Mouse (Mus musculus): ENCODE measurements around the gene Ifngr1.

Gene Ifngr1

GRCm38 (mm10) chr10:19591641-19592441, at the start of gene Ifngr1:
Ifngr1 (plus strand) TSS chr10:19591949.
- in situ Hi-C loops (cut with MboI; ENCODE audit: low sequenced_read_pairs) = no loop called here

DNA sequence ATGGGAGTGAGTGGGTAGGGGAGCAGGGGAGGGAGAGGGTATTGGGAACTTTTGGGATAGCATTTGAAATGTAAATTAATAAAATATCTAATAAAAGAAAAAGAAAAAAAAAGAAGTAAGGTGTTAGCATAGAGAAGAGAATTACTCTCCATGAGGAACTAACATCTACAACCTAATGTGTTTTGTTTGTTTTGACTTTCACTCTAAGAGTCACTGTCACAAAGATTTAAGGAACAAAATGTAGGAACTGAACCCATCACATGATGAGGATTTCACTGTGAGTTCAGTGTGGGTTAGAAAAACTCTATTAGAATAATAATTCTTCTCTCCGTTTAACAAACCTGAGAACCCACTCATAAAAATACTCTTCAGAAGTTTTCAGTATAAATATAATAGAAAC, 44.9 kb upstream of the Ifngr1 start:
- in situ Hi-C loops (cut with MboI; ENCODE audit: low sequenced_read_pairs) = no loop called here

DNA sequence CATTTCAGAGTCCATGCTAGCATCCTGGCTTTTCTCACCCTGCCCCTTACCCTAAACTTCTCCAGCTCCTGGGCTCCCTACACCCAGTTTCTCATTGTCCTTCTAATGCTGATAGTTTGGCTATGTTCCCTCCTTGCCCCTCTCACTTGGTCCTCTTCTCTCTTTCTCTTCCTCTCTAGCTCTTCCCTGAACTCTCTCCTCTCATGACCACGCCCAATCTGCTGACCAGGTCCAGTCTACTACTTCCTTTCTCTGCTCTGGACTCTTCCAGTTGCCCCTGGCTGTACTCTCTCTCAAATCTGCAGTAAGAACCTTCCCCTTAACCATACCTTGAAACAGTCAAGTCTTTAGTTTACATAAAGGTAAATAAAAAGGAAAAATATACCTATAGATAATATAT, 43.7 kb upstream of the Ifngr1 start:
- in situ Hi-C loops (cut with MboI; ENCODE audit: low sequenced_read_pairs) = no loop called here

DNA sequence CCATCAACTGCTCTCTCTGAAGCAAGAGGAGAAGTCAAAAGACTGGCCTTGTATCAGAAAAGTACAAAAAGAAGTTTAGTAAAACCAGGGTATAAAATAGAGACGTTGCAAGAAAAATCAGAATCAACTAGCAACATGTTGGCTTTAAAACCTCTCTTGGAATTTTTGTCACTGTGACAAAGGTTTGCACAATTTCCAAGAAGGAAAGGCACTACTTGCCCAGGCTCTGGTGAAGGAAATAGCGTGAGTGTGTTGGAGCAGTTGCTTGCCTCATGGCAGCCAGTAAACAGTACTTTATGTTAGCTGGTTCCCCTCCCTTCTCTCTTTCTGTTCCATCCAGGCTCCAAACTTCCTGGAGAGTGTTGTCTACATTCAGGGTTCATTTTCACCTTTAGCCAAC, 43.3 kb upstream of the Ifngr1 start:
- in situ Hi-C loops (cut with MboI; ENCODE audit: low sequenced_read_pairs) = no loop called here

- in situ Hi-C loops (cut with MboI; ENCODE audit: low sequenced_read_pairs) = no loop called here
These were observed 40.2 kb upstream of the Ifngr1 start for GRCm38 (mm10) chr10:19551585-19551984.

- in situ Hi-C loops (cut with MboI; ENCODE audit: low sequenced_read_pairs) = no loop called here
These were observed 37.9 kb upstream of the Ifngr1 start for GRCm38 (mm10) chr10:19553857-19554256.

DNA sequence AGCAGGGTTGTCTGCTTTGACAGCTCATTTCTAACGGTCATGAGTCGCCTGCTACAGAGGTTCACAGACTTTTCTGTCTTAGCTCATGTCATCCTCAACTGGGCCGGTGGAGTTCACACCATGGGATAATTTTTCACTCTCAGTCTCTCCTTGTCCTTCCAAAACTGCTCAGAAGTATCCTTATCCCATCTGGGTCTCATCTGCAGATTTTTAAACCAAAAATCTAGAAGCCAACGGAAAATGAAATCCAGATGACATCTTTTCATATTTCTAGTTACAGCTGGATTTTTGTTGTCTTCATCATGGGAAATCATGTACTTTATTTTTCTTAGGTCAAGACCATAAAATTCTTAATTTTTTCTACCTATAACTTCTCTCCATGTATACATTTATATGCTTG, 34.1 kb upstream of the Ifngr1 start:
- in situ Hi-C loops (cut with MboI; ENCODE audit: low sequenced_read_pairs) = no loop called here

- in situ Hi-C loops (cut with MboI; ENCODE audit: low sequenced_read_pairs) = no loop called here
These were observed 32.1 kb upstream of the Ifngr1 start for GRCm38 (mm10) chr10:19559565-19560165.

DNA sequence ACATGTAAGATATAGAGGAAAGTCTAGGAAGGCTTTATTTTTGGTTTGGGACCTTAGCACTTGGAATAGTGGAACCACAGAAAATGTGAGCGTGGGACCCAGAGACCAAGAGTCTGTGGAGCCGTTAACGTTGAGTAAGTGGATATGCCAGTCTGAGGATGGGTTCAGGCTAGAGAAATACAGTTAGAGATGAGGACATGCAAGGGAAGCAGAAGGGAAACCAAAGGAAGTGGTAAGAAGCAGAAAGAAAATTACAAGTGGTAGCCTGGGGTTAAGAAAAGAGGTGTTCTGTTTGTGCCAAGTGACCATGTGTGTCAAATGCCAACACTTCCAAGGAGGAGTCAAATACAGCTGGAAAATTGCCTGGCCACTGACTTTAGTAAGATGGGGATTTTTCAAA, 29.2 kb upstream of the Ifngr1 start:
- in situ Hi-C loops (cut with MboI; ENCODE audit: low sequenced_read_pairs) = no loop called here

- in situ Hi-C loops (cut with MboI; ENCODE audit: low sequenced_read_pairs) = no loop called here
These were observed 28.3 kb upstream of the Ifngr1 start for GRCm38 (mm10) chr10:19563443-19563861.

DNA sequence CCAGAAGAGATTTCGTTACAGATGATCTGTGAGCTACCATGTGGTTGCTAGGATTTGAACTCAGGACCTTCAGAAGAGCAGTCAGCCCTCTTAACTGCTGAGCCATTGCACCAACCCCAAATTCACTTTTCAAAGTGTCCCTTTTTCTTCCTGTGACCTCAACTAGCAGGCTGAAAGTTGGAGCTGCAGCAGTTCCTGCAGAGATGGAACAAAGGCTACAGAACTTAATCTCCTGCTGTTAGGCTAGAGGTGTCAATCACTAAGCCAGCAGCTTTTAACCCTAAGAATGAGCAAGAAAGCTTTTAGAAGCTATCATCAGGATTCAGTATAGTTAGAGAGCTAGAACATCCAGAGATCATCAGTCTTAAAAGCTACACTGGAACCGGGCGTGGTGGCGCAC, 24.3 kb upstream of the Ifngr1 start:
- in situ Hi-C loops (cut with MboI; ENCODE audit: low sequenced_read_pairs) = no loop called here

DNA sequence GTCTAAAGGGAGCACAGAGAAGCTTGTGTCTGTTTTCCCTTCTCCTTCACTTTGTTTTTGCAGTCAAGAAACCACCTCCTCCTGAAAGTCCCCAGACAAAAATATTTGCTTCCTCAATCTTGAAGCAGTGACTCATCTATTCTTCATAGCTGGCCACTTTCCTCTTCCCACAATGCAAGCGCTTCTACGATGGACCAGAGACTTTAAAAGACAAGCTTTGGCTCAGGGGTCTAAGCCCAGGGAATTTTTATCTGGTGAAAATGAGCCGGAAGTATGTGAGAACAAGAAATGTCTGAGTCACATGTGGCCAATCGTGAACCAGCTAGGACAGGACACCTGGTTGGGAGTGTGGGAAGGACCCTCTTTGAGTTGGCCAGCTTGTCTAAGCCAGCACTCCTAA, 21.5 kb upstream of the Ifngr1 start:
- in situ Hi-C loops (cut with MboI; ENCODE audit: low sequenced_read_pairs) = no loop called here

DNA sequence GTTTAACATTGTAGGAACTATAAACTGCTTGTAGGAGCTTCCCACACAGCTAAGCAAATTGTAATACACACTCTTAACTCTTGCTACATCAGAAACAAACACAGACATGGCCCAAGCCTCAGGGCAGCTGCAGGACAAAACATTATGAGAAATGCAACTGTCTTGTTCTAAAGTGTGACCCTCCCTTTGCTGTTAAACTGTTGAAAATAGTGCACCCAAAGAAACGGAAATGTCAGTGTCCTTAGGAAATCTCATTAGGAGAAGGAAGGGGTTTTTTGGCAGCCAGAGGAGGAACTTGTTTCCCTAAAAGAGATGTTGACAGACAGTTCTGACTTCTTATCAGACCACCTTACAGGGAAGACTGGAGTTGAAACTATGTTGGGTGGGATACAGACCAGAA, 21.0 kb upstream of the Ifngr1 start:
- in situ Hi-C loops (cut with MboI; ENCODE audit: low sequenced_read_pairs) = no loop called here

GRCm38 (mm10) chr10:19577571-19577970, 14.2 kb upstream of the Ifngr1 start:
- in situ Hi-C loops (cut with MboI; ENCODE audit: low sequenced_read_pairs) = no loop called here

- in situ Hi-C loops (cut with MboI; ENCODE audit: low sequenced_read_pairs) = no loop called here
These were observed 13.7 kb upstream of the Ifngr1 start for GRCm38 (mm10) chr10:19578001-19578400.

- in situ Hi-C loops (cut with MboI; ENCODE audit: low sequenced_read_pairs) = no loop called here
These were observed 13.3 kb upstream of the Ifngr1 start for GRCm38 (mm10) chr10:19578409-19578986.

DNA sequence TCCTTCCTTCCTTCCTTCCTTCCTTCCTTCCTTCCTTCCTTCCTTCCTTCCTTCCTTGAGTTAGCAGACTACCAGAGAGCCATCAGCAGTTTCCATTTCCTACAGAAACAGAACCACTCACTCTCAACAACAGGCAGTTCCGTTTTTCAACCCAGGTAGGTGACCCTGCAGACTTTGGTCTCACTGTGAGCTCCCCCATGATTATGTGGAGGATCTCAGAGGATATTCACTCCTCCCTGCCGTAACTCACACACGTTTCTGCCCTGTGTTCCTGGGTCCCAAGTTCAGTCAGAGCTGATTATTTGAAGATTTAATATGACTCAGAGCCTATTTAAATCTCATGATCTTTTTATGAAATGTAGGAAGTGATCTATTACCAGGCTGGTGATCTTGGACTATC, 11.1 kb upstream of the Ifngr1 start:
- in situ Hi-C loops (cut with MboI; ENCODE audit: low sequenced_read_pairs) = no loop called here

DNA sequence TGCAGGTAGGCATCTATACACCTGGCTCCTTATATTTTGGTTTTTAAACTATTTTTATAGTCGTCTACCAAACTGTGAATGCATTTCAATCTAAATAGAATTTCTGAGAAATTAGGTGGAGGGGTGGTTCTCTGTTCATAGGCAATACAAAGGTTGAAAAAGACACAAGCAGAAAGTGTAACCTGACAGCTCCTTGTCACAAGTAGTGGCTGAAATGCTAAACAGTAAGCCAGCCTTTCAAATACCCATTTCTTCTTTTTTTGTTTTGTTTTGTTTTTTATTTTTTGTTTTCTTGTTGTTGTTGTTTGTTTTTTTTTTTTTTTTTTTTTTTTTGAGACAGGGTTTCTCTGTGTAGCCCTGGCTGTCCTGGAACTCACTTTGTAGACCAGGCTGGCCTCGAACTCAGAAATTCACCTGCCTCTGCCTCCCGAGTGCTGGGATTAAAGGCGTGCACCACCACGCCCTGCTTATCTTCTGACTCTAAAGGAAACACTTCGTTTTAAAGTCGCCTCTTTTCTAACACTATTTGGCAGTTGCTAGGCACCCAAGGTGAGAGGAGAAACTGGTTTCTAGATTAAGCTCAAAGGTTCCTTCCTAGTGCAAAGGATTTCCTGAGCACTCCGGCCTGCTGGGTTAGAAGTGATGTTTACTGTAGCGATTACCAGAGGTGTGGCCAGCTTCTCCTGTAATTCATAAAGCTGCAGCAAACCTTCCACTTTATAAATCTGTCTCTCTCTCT, 9.7 kb upstream of the Ifngr1 start:
- in situ Hi-C loops (cut with MboI; ENCODE audit: low sequenced_read_pairs) = no loop called here

DNA sequence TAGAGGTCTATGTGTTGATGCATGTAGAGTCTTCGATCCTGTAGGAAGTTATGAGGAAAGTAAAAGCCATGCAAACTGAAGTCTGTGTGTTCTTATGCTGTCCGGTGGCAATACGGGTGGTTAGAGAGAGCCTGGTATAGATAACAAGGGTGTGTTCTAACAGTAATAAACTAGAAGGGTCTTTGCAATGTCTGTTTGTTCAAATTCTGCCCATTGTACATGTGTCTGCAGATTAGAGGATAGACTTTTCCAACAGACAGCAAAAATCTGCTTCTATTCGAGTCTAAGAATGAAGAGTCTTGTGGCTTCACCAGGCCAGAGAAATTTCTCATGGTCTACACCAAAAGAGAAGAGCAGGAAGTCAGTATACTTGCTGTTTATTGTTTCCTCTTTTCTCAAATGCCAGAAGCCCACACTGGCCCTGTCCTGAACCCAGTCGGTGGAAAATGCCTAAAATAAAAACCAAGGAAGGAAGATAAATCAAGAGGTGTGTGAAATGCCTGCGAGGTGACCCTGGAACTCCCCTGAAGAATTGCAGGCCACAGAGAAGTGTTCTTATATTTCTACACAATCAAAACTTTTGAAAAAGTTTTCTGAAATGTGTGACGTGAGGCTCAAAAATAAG, 8.8 kb upstream of the Ifngr1 start:
- in situ Hi-C loops (cut with MboI; ENCODE audit: low sequenced_read_pairs) = no loop called here

GRCm38 (mm10) chr10:19584064-19584463, 7.7 kb upstream of the Ifngr1 start:
- in situ Hi-C loops (cut with MboI; ENCODE audit: low sequenced_read_pairs) = no loop called here

DNA sequence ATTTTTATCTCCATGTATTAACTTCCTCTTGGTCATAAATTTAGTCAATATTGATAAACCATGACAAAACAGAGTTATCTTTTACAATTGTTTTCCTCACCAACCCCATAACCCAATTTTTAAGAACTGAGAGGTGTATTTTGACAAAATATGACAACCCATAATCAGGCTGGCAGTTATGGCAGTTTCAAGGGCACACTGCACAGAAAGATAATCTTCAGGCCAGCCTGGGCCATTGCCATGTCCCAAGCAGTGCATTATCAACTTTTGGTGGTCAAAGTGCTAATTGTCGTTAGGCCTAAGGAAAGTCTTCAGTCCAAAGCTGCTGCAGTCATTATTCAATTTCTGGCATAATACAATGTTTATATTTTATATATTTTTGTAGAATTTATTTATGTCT, 6.9 kb upstream of the Ifngr1 start:
- in situ Hi-C loops (cut with MboI; ENCODE audit: low sequenced_read_pairs) = no loop called here
